Mouse (Mus musculus) kidney, adult 2 months (tissue): ENCODE measurements around the gene Tgds.

Experiments
- CTCF ChIP-seq: fragments of 200-500 bp; conservative IDR thresholded peaks from 2 replicates; pipeline ENCODE4 v1.5.1; 2011; ENCODE audit warnings: low read depth, mild to moderate bottlenecking, control low read depth, low read length, moderate library complexity, mixed read lengths; ENCODE audit not compliant: insufficient read depth, insufficient read length
- POLR2A ChIP-seq: fragments of 200-500 bp; IDR thresholded peaks from one replicate; pipeline ENCODE4 v1.6.1; 2011; ENCODE audit warnings: low read depth, low read length, control low read depth

DNA sequence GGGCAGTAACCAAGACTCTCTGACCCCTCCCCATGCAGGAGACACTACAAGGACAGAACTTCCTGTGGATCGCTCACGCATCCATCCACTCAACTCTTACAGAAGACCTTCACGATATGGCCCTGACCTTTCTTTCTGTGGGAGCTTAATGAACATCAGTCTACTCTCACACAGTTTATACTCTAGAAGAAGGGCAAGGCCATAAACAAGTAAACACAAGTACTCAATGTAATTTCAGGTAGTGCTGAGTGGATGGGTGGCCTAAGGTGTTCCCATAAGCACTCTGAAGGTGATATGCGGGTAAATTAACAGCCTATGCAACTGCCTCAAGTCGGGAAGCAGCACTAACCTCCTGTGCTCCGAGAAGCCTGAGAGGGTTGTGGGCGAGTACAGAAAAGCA lies 1.1 kb downstream of the Tgds start:
- TF ChIP-seq POLR2A (no peak), CTCF (no peak)
